Mouse (Mus musculus) E14TG2a.4 (cell line): ENCODE measurements at regions not wholly inside any gene's neighbourhood (a gene's known extent, or its start where the extent isn't known, plus 50 kb on each side); places are given as distances from the start of the nearest gene placed in this dataset.

Experiments used
- H3K27me3 ChIP-seq: 2 replicates; pipeline ENCODE4 v1.6.1; 2014; ENCODE audit warnings: low read length, control low read depth; ENCODE audit not compliant: insufficient read depth
- H3K36me3 ChIP-seq: 2 replicates; pipeline ENCODE4 v1.6.1; 2014; ENCODE audit warnings: low read length, control low read depth; ENCODE audit not compliant: insufficient read depth
- H3K4me1 ChIP-seq: replicated peaks from 2 replicates; pipeline ENCODE4 v1.6.1; 2014; ENCODE audit warnings: low read depth, low read length, control low read depth
- H3K4me3 ChIP-seq: replicated peaks from 2 replicates; pipeline ENCODE4 v1.5.1; 2014; ENCODE audit warnings: mild to moderate bottlenecking, low read length
- H3K9me3 ChIP-seq: 2 replicates; pipeline ENCODE4 v1.6.1; 2014; ENCODE audit warnings: low read length, control low read depth
- CTCF ChIP-seq: conservative IDR thresholded peaks from 2 replicates; pipeline ENCODE4 v1.5.1; 2014; ENCODE audit warnings: low read length
- NANOG ChIP-seq: IDR thresholded peaks from 2 replicates; pipeline ENCODE4 v1.6.1; 2014; ENCODE audit warnings: borderline replicate concordance, low read length, mixed read lengths
- POU5F1 ChIP-seq: IDR thresholded peaks from 2 replicates; pipeline ENCODE4 v1.6.1; 2014; ENCODE audit warnings: low read length, borderline replicate concordance

DNA sequence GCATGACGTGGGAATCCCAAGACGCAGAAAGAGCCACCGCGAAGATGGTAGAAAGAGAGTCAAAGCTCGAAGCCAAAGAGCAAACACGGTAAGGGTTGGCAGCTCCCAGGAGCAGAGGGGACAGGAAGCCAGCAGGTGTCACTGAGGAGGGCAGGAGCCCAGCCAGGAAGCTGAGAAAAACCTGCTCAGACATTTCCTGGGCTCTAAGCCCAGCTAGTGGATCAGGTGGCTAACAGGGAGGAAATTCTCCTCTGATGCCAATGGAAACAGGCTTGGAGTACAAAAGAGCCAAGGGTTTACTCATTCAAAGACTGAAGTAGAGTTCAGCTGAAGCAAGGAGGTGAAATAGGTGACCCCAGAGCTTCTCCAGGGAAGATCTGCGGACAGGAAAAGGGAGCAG lies 368.9 kb downstream of the Nkx6-1 start:
- no peaks in the 10 kb centered on the region for H3K27me3 ChIP-seq
- H3K4me3 ChIP-seq: no peak overlapping the region
- no peaks in the 10 kb centered on the region for H3K36me3 ChIP-seq
- H3K4me1 ChIP-seq: peaks cover 10% of the 10 kb centered on the region
- no peaks in the 10 kb centered on the region for H3K9me3 ChIP-seq
- no peak for TF ChIP-seq CTCF
- TF ChIP-seq POU5F1: no peak

DNA sequence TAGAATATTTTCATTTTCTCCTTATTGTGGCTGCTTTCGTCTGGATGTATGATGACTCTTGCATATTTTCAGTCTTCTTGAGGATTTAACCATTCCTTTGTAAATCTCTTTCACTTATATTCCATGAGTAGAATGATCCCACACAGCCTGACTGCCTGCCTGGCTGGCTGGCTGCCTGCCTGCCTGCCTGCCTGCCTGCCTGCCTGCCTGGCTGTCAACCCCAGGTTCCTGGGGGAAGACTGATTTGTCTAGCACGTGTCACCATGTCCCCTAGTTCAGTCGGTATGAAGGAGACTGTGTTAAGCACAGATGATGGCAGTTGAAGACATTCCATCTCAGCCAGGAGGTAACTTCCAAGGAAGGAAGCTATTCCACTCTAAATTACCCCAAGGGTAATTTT lies 370.8 kb downstream of the Nkx6-1 start:
- no peaks in the 10 kb centered on the region for H3K36me3 ChIP-seq
- TF ChIP-seq NANOG (no peak), POU5F1 (no peak), CTCF (no peak)
- H3K4me3 ChIP-seq: no peak overlapping the region
- H3K4me1 ChIP-seq: peaks cover 4% of the 10 kb centered on the region
- H3K27me3 ChIP-seq: no peaks in the 10 kb centered on the region
- no peaks in the 10 kb centered on the region for H3K9me3 ChIP-seq

DNA sequence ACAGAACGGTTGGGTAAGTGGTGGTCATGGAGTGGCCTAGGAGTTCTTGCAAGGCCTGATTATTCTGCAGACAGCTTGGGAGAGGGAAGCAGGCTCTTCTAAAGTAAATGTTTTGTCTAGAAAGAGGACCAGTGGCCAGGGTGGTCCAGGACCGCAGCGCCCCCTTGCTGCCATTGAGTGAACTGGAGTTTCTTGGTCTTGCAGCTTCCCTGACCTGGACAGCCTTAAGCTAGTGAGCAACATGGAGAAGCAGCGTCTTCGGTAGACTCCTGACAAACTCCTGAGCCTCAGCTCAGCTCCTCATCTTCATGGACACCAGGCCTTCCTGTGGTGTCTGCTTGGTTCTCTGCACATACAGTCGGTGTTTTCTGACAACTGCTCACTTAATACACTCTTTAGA lies 376.4 kb downstream of the Nkx6-1 start:
- TF ChIP-seq NANOG (no peak), POU5F1 (no peak), CTCF (peak; percentile 58)
- Histone ChIP-seq H3K9me3 (no peaks in the 10 kb centered on the region), H3K27me3 (no peaks in the 10 kb centered on the region), H3K36me3 (no peaks in the 10 kb centered on the region), H3K4me1 (peaks cover 3% of the 10 kb centered on the region; the same call in 1 of the 2 replicates), H3K4me3 (no peak overlapping the region)

DNA sequence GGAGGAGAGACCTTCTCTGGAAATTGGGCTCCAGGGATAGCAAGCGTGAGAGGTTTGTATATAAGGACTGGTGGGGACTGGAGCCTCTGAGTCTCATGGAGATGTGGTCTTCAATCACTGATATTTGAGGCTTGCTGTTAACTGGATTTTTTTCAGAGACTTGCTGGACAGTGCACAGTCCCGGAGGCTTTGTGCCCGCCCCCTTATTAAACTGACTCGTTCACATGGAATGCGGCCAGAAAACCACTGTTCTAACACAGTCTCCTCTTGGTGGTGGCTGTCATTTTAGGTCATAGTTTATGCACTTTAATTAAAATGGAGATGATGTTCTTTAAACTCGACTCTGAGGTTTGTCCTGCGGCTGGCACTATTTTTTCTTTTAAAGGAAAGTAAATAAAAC lies 378.9 kb downstream of the Nkx6-1 start:
- no peak overlapping the region for H3K4me3 ChIP-seq
- H3K9me3 ChIP-seq: no peaks in the 10 kb centered on the region
- no peak for TF ChIP-seq POU5F1
- TF ChIP-seq CTCF: no peak
- no peak for TF ChIP-seq NANOG
- H3K4me1 ChIP-seq: peaks cover 3% of the 10 kb centered on the region; the same call in 1 of the 2 replicates
- no peaks in the 10 kb centered on the region for H3K36me3 ChIP-seq
- no peaks in the 10 kb centered on the region for H3K27me3 ChIP-seq

DNA sequence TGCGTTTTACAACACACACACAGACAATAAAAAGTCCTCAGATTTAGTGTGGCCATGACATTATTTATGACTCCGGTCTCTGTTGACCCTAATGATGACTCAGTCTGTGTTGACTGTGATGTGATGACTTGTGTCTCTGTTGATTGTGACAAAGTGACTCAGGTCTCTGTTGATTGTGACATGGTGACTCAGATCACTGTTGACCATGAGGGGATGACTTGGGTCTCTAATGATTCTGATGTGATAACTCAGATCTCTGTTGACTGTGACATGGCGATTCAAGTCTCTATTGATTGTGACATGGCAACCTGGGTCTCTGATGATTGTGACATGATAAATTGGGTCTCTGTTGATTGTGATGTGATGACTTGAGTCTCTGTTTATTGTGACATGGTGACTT lies 405.0 kb downstream of the Gpat3 start:
- Histone ChIP-seq H3K4me3 (no peak overlapping the region), H3K9me3 (no peaks in the 10 kb centered on the region), H3K27me3 (no peaks in the 10 kb centered on the region), H3K36me3 (no peaks in the 10 kb centered on the region), H3K4me1 (no peaks in the 10 kb centered on the region)
- TF ChIP-seq CTCF (no peak), POU5F1 (no peak)

DNA sequence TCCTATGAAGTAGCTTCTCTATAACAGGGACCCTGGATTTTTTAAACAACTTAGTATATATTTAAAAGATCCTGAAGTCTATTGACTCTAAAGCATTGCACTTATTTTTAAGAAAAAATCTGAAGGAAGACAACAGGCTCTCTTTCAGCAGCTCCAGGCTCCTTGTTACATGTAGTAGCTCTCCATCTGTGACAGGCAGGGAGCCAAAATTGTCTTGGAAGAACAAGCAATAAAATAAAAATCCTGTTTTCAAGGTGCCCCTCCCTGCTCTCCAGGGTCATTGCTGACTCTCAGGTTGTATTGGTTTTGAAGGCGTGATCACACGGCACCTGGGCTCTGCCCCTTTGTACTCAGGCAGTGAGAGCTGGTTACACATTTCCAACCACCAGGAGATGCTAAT lies 397.1 kb downstream of the Gpat3 start:
- Histone ChIP-seq H3K27me3 (no peaks in the 10 kb centered on the region), H3K4me3 (no peak overlapping the region), H3K9me3 (no peaks in the 10 kb centered on the region), H3K36me3 (no peaks in the 10 kb centered on the region), H3K4me1 (no peaks in the 10 kb centered on the region)
- TF ChIP-seq NANOG: no peak
- no peak for TF ChIP-seq POU5F1
- TF ChIP-seq CTCF: no peak

DNA sequence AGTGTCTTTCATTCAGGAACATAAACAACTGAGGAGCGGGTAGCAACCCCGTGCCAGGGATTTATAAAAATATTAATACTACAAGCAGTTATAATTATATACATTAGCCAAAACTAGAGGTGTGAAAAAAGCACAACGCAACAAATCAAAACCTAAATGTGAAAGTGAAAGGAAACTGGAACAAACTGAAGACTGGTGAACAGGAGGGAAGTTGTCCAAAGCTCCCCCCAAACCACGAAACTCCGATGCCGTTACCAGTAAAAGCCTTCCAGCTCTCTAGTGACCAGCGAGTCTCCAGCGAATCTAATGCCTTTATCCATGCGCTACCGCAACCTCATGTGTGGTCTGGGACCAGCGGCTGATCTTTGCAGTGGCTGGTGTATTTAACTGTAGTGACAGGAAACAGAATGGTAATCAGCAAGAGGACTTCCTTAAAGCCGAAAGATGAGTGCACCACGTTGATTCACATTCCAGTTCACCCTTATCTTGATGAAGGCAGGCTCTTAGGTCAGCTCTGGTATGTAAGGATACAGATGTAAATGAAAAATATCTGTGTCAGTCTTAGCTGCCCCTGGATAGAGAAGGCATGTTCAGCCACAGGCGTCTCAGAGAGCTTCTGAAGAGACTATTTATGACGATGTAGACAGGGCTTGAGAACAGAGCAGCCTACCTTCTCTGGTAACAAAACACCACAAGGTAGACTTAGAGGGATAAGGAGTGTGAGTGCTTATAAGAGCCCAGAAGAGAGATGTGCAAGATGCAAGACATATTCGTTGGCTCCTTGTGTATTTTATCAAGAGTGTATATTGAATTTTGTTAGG lies 394.0 kb downstream of the Gpat3 start:
- H3K4me3 ChIP-seq: no peak overlapping the region
- no peaks in the 10 kb centered on the region for H3K4me1 ChIP-seq

DNA sequence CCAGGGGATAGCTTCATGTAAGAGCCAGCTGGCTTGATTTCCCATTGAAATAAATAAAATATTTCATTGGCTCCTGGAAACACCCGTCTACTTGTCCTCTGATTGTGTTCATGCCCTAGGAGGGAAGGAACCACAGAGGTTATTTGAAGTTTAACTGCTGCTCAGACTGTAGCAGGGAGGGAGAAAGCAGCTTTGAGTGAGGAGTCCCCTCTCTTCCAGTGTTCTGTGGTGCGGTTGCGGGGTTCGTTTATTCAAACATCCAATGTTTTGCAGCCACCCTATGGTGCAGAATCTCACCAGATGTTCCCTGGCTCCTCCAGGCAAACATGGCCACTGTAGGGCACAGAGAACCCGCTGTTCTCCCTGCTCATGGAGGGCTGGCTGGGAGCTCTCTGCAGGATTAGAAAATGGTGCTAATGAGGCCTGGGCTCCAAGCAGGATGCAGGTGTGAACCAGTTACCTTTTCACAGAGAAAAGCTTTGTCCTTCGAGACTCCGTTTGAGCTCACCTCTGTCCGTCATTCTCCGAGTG lies 390.7 kb downstream of the Gpat3 start:
- Histone ChIP-seq H3K36me3 (no peaks in the 10 kb centered on the region), H3K27me3 (no peaks in the 10 kb centered on the region), H3K4me3 (no peak overlapping the region), H3K4me1 (no peaks in the 10 kb centered on the region), H3K9me3 (no peaks in the 10 kb centered on the region)
- TF ChIP-seq NANOG: no peak
- no peak for TF ChIP-seq CTCF
- no peak for TF ChIP-seq POU5F1

More for the DNA sequence above, 394.0 kb downstream of the Gpat3 start:
- Histone ChIP-seq H3K9me3 (no peaks in the 10 kb centered on the region), H3K27me3 (no peaks in the 10 kb centered on the region), H3K36me3 (no peaks in the 10 kb centered on the region)
- no peak for TF ChIP-seq NANOG
- TF ChIP-seq CTCF: no peak
- TF ChIP-seq POU5F1: no peak

DNA sequence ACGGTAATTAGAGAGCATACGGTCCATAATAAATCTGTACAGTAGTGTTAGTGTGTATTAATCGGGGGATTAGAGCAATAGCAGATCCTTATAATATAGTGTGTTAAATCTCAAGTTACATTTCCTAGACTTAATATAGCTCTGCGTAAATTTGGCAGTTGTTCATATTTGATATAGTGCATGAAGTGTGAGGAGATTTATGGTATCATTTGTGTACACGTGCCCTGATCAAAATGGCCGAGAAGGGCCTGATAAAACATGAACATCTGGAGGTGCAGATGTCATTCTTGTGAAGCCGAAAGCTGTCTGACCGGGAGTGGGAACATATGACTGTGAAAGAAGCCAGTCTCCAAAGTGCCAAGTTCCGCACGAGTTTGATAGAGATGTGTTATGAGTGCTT lies 376.9 kb downstream of the Gpat3 start:
- TF ChIP-seq POU5F1 (no peak), CTCF (no peak), NANOG (no peak)
- H3K4me3 ChIP-seq: no peak overlapping the region
- H3K4me1 ChIP-seq: no peaks in the 10 kb centered on the region
- no peaks in the 10 kb centered on the region for H3K36me3 ChIP-seq
- no peaks in the 10 kb centered on the region for H3K27me3 ChIP-seq
- no peaks in the 10 kb centered on the region for H3K9me3 ChIP-seq
